Mouse (Mus musculus) ES-Bruce4 (cell line): ENCODE data around the gene Pacrg. TPM values are rescaled to one million over a fixed set of nuclear protein-coding genes. Genes with fewer than 3 reads are reported as not detected.
A peak's percentile ranks its signal among the peaks of the same experiment; 100 is the strongest.

Experiments used
- H3K27ac ChIP-seq: 2 replicates; pipeline ENCODE4 v1.5.1; 2012; ENCODE audit warnings: low read length, inconsistent platforms; ENCODE audit not compliant: insufficient read depth
- H3K27me3 ChIP-seq: 2 replicates; pipeline ENCODE4 v1.6.1; 2012; ENCODE audit warnings: mild to moderate bottlenecking, low read length, inconsistent platforms; ENCODE audit not compliant: control insufficient read depth, poor library complexity, insufficient read depth, severe bottlenecking
- H3K36me3 ChIP-seq: 2 replicates; pipeline ENCODE4 v1.6.1; 2012; ENCODE audit warnings: inconsistent platforms, mild to moderate bottlenecking, low read length, moderate library complexity; ENCODE audit not compliant: control insufficient read depth, poor library complexity, insufficient read depth, severe bottlenecking
- H3K4me1 ChIP-seq: one replicate; pipeline ENCODE4 v1.8.1; 2011; ENCODE audit warnings: low read length; ENCODE audit not compliant: control insufficient read depth, insufficient read depth
- H3K4me3 ChIP-seq: 2 replicates; pipeline ENCODE4 v1.5.1; 2011; ENCODE audit warnings: low read depth, mild to moderate bottlenecking, low read length
- H3K9ac ChIP-seq: 2 replicates; pipeline ENCODE4 v1.6.1; 2012; ENCODE audit warnings: low read depth, mild to moderate bottlenecking, inconsistent platforms; ENCODE audit not compliant: poor library complexity, severe bottlenecking
- H3K9me3 ChIP-seq: replicated peaks from 2 replicates; pipeline ENCODE4 v1.6.1; 2012; ENCODE audit warnings: mild to moderate bottlenecking, low read length, inconsistent platforms; ENCODE audit not compliant: control insufficient read depth, poor library complexity, insufficient read depth, severe bottlenecking
- CTCF ChIP-seq: IDR thresholded peaks from one replicate; pipeline ENCODE4 v1.8.1; 2011; ENCODE audit warnings: low read depth, low read length
- EP300 ChIP-seq: IDR thresholded peaks from 2 replicates; pipeline ENCODE4 v1.6.1; 2011; ENCODE audit warnings: low read depth, low read length; ENCODE audit not compliant: insufficient read depth
- POLR2A ChIP-seq: IDR thresholded peaks from one replicate; pipeline ENCODE4 v1.8.1; 2011; ENCODE audit warnings: low read length; ENCODE audit not compliant: insufficient read depth
- polyA plus RNA-seq: library from polyadenylated mRNA; stranded (reverse); fragments of >200 nt; gene quantifications from 2 replicates; pipeline ENCODE4 v1.2.4, GENCODE M21; 2011; ENCODE audit warnings: low read depth; ENCODE audit not compliant: missing spikeins, insufficient read depth, insufficient read length

Gene Pacrg
- polyA plus RNA-seq, 1 experiment = 0.54 TPM

- H3K27ac ChIP-seq = no peak overlapping the region
These were observed 383.7 kb downstream of the Pacrg start for GRCm38 (mm10) chr17:10456409-10456808.

DNA sequence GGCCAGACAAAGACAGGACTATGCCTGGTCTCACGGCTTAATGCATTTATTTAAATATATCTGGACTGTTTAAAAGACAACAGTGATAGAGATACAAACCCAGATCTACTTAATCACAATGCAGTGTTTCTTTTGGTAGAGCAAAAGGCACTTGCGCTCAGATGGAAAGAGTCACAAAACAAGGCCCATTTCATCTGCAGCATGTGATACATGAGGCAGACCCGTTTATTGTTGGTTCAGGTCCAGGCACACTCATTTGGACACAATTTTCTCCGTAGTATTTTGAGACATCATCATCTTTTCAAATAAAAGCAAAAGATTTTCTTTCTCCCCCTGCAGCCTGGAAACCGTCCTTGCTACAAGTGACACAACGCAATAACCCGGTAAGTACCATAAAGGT lies 384.1 kb downstream of the Pacrg start:
- peaks cover 4% of the 10 kb centered on the region for H3K4me1 ChIP-seq
- TF ChIP-seq EP300 (no peak), POLR2A (no peak), CTCF (no peak)
- no peak overlapping the region for H3K4me3 ChIP-seq
- H3K9ac ChIP-seq = no peak overlapping the region
- no peaks in the 10 kb centered on the region for H3K36me3 ChIP-seq
- H3K27me3 ChIP-seq = no peaks in the 10 kb centered on the region
- H3K27ac ChIP-seq = no peak overlapping the region
- H3K9me3 ChIP-seq = no peaks in the 10 kb centered on the region

More at GRCm38 (mm10) chr17:10456409-10456808, 383.7 kb downstream of the Pacrg start:
- H3K9me3 ChIP-seq = no peaks in the 10 kb centered on the region
- H3K27me3 ChIP-seq = no peaks in the 10 kb centered on the region
- no peak overlapping the region for H3K4me3 ChIP-seq
- H3K36me3 ChIP-seq = no peaks in the 10 kb centered on the region
- TF ChIP-seq POLR2A (no peak), CTCF (no peak), EP300 (no peak)
- peaks cover 4% of the 10 kb centered on the region for H3K4me1 ChIP-seq
- no peak overlapping the region for H3K9ac ChIP-seq

DNA sequence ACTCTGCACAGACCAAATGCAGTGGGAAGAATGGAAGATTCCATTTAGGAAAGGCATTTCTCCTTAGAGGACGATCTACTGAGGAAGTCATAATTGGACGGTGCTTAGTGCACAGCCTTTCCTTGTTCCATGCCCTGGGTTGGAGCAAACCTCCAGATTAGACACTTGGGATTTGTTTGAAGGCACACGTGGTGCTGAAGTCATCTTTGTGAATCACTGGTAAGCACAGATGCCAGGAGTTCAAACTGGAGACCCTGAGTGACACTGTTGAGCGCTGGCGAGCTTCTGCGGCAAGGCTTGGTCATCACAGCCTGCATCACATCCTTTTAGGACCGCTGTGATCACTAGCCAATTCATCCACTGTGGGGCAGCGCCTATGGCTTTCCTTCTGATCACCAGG lies 385.7 kb downstream of the Pacrg start:
- H3K9me3 ChIP-seq = no peaks in the 10 kb centered on the region
- H3K27me3 ChIP-seq = no peaks in the 10 kb centered on the region
- TF ChIP-seq CTCF (no peak), POLR2A (no peak), EP300 (no peak)
- H3K36me3 ChIP-seq = no peaks in the 10 kb centered on the region
- no peak overlapping the region for H3K4me3 ChIP-seq
- H3K27ac ChIP-seq = no peak overlapping the region
- peaks cover 4% of the 10 kb centered on the region for H3K4me1 ChIP-seq
- H3K9ac ChIP-seq = no peak overlapping the region

DNA sequence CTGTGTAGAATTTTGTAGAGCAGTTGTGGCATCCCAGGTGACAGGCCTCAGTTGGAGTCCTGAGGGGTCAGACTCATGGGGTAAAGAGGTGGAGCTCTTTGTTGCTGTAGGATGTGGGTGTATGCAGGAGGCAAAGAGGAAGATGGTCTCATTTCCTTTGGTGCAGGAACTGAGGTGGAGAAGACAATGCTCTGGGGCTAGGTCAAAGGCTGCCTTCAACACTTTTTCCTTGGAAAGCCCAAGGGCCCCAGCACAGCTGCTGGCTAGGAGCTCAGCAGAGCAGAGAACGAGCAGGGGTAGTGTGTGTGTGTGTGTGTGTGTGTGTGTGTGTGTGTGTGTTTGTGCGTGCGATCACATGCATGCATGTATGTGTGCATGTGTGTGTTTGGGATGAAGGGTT lies 387.3 kb downstream of the Pacrg start:
- Histone ChIP-seq H3K27me3 (no peaks in the 10 kb centered on the region), H3K36me3 (no peaks in the 10 kb centered on the region), H3K9me3 (no peaks in the 10 kb centered on the region), H3K9ac (no peak overlapping the region), H3K4me1 (peaks cover 4% of the 10 kb centered on the region), H3K27ac (no peak overlapping the region), H3K4me3 (no peak overlapping the region)
- TF ChIP-seq CTCF = no peak
- TF ChIP-seq EP300 = no peak
- TF ChIP-seq POLR2A = no peak

DNA sequence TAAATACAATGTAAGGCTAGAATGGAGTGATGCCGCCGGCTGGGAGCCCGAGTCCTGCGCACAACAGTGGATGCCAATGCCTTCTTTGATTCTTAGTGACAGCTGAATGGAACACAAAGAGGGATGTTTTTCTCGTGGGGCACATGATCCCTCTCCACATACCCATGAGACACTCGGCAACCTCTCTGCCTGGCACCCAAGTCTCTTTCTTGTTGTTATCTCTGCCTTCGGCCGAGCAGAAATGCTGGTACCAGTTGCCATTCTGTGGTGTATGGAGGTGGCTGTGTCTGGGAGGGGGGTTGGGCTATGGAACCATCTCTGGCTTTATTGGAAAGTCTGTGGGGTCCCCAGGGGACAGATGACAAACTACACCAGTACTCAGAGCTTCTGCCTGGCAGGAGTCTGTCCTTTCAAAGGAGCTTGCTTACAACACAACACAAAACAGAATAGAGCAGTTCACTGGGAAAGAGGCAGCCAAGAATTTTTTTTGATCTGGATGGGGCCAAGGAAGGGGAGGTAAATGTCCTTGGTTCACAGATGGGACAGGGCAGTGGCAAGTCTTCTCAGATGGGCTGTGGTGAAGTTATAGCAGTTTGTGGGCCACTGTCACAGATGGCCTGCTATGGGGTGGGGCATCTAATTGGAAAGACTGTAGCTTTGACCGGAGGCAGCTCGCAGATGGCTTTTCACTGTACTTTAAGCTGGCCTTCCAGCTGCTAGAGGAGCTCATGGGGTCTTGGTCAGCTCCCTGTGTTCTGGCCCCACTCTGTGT lies 388.6 kb downstream of the Pacrg start:
- TF ChIP-seq POLR2A (no peak), CTCF (no peak), EP300 (no peak)
- H3K4me1 ChIP-seq = no peaks in the 10 kb centered on the region
- H3K27me3 ChIP-seq = no peaks in the 10 kb centered on the region
- H3K27ac ChIP-seq = no peak overlapping the region
- no peaks in the 10 kb centered on the region for H3K36me3 ChIP-seq
- H3K9ac ChIP-seq = no peak overlapping the region
- H3K4me3 ChIP-seq = no peak overlapping the region
- H3K9me3 ChIP-seq = no peaks in the 10 kb centered on the region

- Histone ChIP-seq H3K27me3 (no peaks in the 10 kb centered on the region), H3K36me3 (no peaks in the 10 kb centered on the region), H3K4me1 (no peaks in the 10 kb centered on the region), H3K9ac (no peak overlapping the region), H3K9me3 (no peaks in the 10 kb centered on the region), H3K27ac (no peak overlapping the region), H3K4me3 (peak overlapping the region; percentile 5)
- TF ChIP-seq EP300 = 0 out of 2 replicates have a peak, but pooled peaks have one; percentile 49
- TF ChIP-seq POLR2A = no peak
- no peak for TF ChIP-seq CTCF
These were observed 390.3 kb downstream of the Pacrg start for GRCm38 (mm10) chr17:10449800-10450299.
